Mouse (Mus musculus): Measurements from ENCODE around the gene Utp4.

DNA sequence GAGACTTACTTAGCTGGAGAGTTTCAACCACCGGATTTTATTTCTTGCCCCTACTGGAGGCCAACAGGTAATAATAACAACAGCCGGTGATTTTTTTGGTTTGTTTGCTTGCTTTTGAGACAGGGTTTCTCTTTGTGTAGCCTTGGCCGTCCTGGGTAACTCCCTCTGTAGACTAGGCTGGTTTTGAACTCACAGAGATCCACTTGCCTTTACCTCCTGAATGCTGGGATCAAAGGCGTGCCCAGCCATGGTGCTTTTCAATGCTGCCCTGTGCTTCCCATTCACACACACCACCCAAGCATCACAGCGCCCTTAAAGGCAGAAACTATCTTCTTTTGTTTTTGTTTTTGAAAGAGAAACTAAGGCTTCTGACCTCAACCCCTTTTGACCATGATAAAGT lies 36.5 kb downstream of the Utp4 start:
- TF ChIP-seq MAZ (IDR thresholded peaks at IDR 0.05; ENCODE audit: low read depth, low read length) (no peak), POLR2A (IDR thresholded peaks at IDR 0.05; ENCODE audit: low read depth, low read length) (no peak), E2F4 (IDR thresholded peaks at IDR 0.05; ENCODE audit: insufficient replicate concordance, low read depth, low read length) (no peak), CTCF (conservative IDR thresholded peaks at IDR 0.05 in 1 of 2, IDR thresholded peaks at IDR 0.05 in 1 of 2; ENCODE audit: low read depth in 2 of 2, low read length in 2 of 2) (no peak), HCFC1 (IDR thresholded peaks at IDR 0.05; ENCODE audit: low read depth, low read length) (no peak), ZKSCAN1 (IDR thresholded peaks at IDR 0.05; ENCODE audit: borderline replicate concordance, low read depth, low read length) (no peak), GABPA (IDR thresholded peaks at IDR 0.05; ENCODE audit: insufficient replicate concordance, low read depth, low read length) (no peak)

All from CH12.LX (cell line).